Mouse (Mus musculus): ENCODE data around the gene Kif26b. TPM values are rescaled to one million over a fixed set of nuclear protein-coding genes. Genes with fewer than 3 reads are reported as not detected.

Gene Kif26b
- polyA plus RNA-seq, 1 experiment from 2014 or later = 0.05 TPM

DNA sequence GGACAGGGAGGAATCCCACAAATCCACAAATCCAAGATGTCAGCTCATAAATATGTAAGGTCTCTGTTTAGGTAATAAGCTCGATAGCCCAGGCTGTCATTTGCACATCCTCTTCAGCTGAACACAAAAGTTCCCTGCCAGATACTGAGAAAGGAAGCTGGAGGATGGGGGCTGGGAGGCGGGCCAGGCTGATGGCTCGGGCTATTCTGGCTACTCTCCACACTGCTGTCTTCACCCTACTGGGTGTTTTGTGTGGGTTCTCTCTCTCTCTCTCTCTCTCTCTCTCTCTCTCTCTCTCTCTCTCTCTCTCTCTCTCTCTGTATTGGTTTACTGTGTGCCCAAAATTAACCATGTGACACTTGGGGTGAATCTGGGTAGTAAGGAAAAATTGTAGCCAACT, 274.2 kb downstream of the Kif26b start:
- Histone ChIP-seq H3K27ac (ENCODE audit: low read length) (no peak overlapping the region), H3K36me3 (ENCODE audit: control insufficient read depth, insufficient read depth) (no peaks in the 10 kb centered on the region), H3K4me2 (ENCODE audit: low read depth, low read length) (no peak overlapping the region), H3K9ac (ENCODE audit: low read depth, low read length) (no peak overlapping the region), H3K4me1 (ENCODE audit: control insufficient read depth, low read depth, low read length) (no peaks in the 10 kb centered on the region; the same call in 1 of the 2 replicates), H3K9me3 (replicated peaks; ENCODE audit: control insufficient read depth, low read length) (no peaks in the 10 kb centered on the region), H3K4me3 (ENCODE audit: low read depth, low read length) (no peak overlapping the region), H3K27me3 (ENCODE audit: control insufficient read depth, insufficient read depth, low read depth, low read length) (no peaks in the 10 kb centered on the region; the same call in 1 of the 2 replicates)
- no peak for ATAC-seq (ENCODE audit: low read depth)
- 25% methylated on average over 3 of the region's 3 CpGs for WGBS (ENCODE audit: insufficient replicate concordance)

DNA sequence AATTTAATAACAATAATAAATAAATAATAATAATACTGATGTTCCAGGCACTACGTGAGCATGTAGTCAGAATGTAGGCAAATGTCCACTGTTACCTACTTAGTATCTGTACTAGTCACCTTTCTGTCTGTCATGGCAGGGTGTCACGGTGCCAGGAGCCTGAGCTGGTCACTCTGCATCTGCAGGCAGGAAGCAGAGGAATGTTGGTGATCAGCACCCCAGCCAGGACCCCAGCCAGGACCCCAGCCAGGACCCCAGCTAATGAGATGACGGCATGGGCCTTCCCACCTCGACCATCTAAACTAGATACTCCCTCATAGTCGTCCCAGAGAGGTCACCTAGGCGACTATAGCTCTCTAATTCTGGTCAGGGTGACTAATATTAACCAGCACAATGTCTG, 288.6 kb downstream of the Kif26b start:
- Histone ChIP-seq H3K27me3 (ENCODE audit: control insufficient read depth, insufficient read depth, low read depth, low read length) (no peaks in the 10 kb centered on the region), H3K9ac (ENCODE audit: low read depth, low read length) (no peak overlapping the region), H3K4me3 (ENCODE audit: low read depth, low read length) (no peak overlapping the region), H3K36me3 (ENCODE audit: control insufficient read depth, insufficient read depth) (no peaks in the 10 kb centered on the region), H3K27ac (ENCODE audit: low read length) (no peak overlapping the region), H3K4me2 (ENCODE audit: low read depth, low read length) (no peak overlapping the region), H3K9me3 (replicated peaks; ENCODE audit: control insufficient read depth, low read length) (no peaks in the 10 kb centered on the region), H3K4me1 (ENCODE audit: control insufficient read depth, low read depth, low read length) (no peaks in the 10 kb centered on the region)
- 55% methylated on average over 6 of the region's 6 CpGs for WGBS (ENCODE audit: insufficient replicate concordance)
- no peak for ATAC-seq (ENCODE audit: low read depth)

DNA sequence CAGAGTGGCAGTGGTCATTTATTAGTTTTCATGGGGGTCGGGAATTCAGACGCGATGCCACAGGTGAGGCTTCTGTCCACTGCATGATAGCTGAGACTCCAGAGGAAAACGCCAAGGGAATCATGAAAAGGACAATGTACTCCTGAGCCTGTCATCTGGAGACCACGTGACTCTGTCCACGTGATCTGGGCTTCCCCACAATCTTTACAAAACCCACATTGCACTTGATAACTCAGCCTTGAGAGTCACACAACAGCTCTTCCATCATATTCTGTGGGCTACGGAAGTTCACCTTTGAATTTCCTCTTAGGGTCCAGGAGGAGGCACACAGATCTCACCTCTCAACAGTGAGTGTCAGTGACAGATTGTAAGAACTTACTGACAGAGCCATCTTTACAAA, 290.1 kb downstream of the Kif26b start:
- H3K27me3 ChIP-seq (ENCODE audit: control insufficient read depth, insufficient read depth, low read depth, low read length) = no peaks in the 10 kb centered on the region
- no peaks in the 10 kb centered on the region for H3K9me3 ChIP-seq (replicated peaks; ENCODE audit: control insufficient read depth, low read length)
- H3K36me3 ChIP-seq (ENCODE audit: control insufficient read depth, insufficient read depth) = no peaks in the 10 kb centered on the region
- H3K9ac ChIP-seq (ENCODE audit: low read depth, low read length) = no peak overlapping the region
- no peak overlapping the region for H3K27ac ChIP-seq (ENCODE audit: low read length)
- no peak overlapping the region for H3K4me3 ChIP-seq (ENCODE audit: low read depth, low read length)
- H3K4me1 ChIP-seq (ENCODE audit: control insufficient read depth, low read depth, low read length) = no peaks in the 10 kb centered on the region
- no peak overlapping the region for H3K4me2 ChIP-seq (ENCODE audit: low read depth, low read length)
- 57% methylated on average over 7 of the region's 7 CpGs for WGBS (ENCODE audit: insufficient replicate concordance)
- no peak for ATAC-seq (ENCODE audit: low read depth)

DNA sequence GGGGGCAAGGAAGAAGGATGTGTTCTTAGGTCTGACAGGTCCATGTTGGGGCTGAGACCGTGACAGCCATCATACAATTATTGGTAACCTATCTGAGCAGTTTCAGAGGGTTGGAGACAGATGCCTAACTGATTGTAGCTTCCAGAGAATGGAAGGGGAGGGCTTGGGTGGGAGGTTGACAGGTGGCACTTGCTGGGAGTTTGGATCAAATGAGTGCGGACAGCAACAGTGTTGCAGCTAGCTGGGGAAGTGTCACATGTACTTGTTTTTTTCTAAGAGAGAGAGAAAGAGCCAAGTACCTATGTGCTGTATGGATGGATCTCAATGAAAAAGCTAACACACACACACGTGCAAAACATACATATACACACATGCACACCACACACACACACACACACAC, 291.2 kb downstream of the Kif26b start:
- Histone ChIP-seq H3K9me3 (replicated peaks; ENCODE audit: control insufficient read depth, low read length) (no peaks in the 10 kb centered on the region), H3K4me3 (ENCODE audit: low read depth, low read length) (no peak overlapping the region), H3K27ac (ENCODE audit: low read length) (no peak overlapping the region), H3K4me2 (ENCODE audit: low read depth, low read length) (no peak overlapping the region), H3K36me3 (ENCODE audit: control insufficient read depth, insufficient read depth) (no peaks in the 10 kb centered on the region), H3K27me3 (ENCODE audit: control insufficient read depth, insufficient read depth, low read depth, low read length) (no peaks in the 10 kb centered on the region), H3K9ac (ENCODE audit: low read depth, low read length) (no peak overlapping the region), H3K4me1 (ENCODE audit: control insufficient read depth, low read depth, low read length) (no peaks in the 10 kb centered on the region)
- WGBS (ENCODE audit: insufficient replicate concordance) = 58% methylated on average over 3 of the region's 3 CpGs
- ATAC-seq (ENCODE audit: low read depth) = no peak

DNA sequence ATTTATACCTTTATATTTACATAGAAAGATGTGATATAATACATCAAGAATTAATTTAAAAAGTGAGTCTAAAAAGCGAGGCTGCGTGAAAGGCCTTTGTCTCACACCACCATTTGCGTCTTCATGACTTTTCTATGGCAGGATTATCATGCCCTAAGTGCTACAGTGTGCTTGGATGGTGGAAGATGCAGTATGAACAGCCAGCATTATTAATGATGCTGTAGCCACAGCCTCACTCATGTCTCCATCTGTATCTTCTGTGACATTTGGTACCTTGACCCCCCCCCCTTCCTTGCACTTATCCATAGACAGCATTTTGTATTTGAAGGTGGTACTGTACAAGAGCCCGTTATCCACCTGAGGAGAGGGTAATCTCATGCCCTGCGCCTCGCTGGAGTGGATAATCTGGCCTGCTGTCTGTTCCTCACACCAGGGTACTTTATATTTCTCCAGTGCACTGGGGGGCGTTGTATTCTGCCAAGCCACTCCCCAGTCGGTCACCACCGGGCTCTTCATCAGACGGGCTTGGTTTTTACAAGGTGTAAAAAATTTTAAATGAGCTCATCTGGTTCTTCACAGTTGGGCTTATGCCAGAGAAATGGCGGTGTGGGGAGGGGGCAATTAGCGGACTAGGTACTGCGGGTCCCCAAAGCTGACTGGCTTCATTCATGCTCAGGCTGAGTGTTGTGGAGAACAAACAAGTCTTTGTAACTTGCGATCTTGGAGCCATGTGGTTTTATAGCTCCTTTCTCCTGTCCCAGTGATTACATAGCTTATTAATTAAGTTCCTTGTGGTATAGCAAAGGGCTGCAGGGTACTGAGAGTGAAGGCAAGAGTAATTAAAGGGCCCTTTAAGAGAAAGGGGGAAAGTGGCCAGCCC, 291.9 kb downstream of the Kif26b start:
- Histone ChIP-seq H3K9ac (ENCODE audit: low read depth, low read length) (no peak overlapping the region), H3K9me3 (replicated peaks; ENCODE audit: control insufficient read depth, low read length) (no peaks in the 10 kb centered on the region), H3K36me3 (ENCODE audit: control insufficient read depth, insufficient read depth) (no peaks in the 10 kb centered on the region), H3K27me3 (ENCODE audit: control insufficient read depth, insufficient read depth, low read depth, low read length) (no peaks in the 10 kb centered on the region), H3K4me1 (ENCODE audit: control insufficient read depth, low read depth, low read length) (no peaks in the 10 kb centered on the region), H3K4me2 (ENCODE audit: low read depth, low read length) (no peak overlapping the region), H3K27ac (ENCODE audit: low read length) (no peak overlapping the region), H3K4me3 (ENCODE audit: low read depth, low read length) (no peak overlapping the region)
- no peak for ATAC-seq (ENCODE audit: low read depth)
- 67% methylated on average over 14 of the region's 14 CpGs for WGBS (ENCODE audit: insufficient replicate concordance)

DNA sequence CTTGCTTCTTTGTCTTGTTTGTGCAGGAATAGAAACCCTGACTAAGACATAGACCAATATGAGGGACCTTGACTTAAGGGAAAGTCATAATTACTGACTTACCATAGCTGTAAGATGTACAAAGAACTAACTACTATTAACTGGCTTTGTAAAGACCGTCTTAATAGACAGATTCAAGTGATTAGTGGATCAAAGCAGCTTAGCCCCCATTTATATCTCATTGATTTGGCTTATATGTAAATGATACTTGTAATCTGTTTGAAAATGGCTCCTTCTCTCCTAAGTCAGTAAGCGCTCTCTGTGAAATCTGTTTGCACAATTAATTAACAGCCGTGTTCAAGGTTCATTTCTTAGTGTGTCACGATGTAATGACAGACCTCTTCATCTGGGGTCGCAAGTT, 295.9 kb downstream of the Kif26b start:
- no peak overlapping the region for H3K9ac ChIP-seq (ENCODE audit: low read depth, low read length)
- no peak for ATAC-seq (ENCODE audit: low read depth)
- no peaks in the 10 kb centered on the region for H3K27me3 ChIP-seq (ENCODE audit: control insufficient read depth, insufficient read depth, low read depth, low read length)
- no peak overlapping the region for H3K4me2 ChIP-seq (ENCODE audit: low read depth, low read length)
- no peak overlapping the region for H3K4me3 ChIP-seq (ENCODE audit: low read depth, low read length)
- no peaks in the 10 kb centered on the region for H3K36me3 ChIP-seq (ENCODE audit: control insufficient read depth, insufficient read depth)
- WGBS (ENCODE audit: insufficient replicate concordance) = 62% methylated on average over 5 of the region's 5 CpGs
- no peaks in the 10 kb centered on the region for H3K4me1 ChIP-seq (ENCODE audit: control insufficient read depth, low read depth, low read length)
- H3K9me3 ChIP-seq (replicated peaks; ENCODE audit: control insufficient read depth, low read length) = no peaks in the 10 kb centered on the region
- no peak overlapping the region for H3K27ac ChIP-seq (ENCODE audit: low read length)

DNA sequence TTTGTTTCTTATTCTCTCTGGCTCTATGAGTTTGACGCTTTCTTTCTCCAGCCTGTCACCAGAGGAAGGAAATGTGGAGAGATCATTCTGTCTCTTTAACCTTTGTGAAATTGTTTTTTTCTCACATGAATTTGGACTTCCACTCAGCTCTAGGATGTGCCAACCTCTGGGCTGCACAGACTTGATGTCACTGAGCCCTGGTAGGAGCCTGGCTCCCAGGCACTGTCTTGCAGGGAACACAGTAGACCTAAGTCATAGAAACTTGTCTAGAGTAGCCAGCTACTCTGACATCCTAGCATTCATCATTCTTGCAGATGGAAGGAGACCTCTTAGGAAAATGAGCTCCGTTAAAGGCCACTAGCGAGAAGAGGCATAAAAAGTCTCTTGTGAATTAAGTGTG, 298.3 kb downstream of the Kif26b start:
- no peak for ATAC-seq (ENCODE audit: low read depth)
- no peak overlapping the region for H3K4me2 ChIP-seq (ENCODE audit: low read depth, low read length)
- no peak overlapping the region for H3K27ac ChIP-seq (ENCODE audit: low read length)
- H3K27me3 ChIP-seq (ENCODE audit: control insufficient read depth, insufficient read depth, low read depth, low read length) = no peaks in the 10 kb centered on the region
- 67% methylated on average over 3 of the region's 3 CpGs for WGBS (ENCODE audit: insufficient replicate concordance)
- H3K9me3 ChIP-seq (replicated peaks; ENCODE audit: control insufficient read depth, low read length) = no peaks in the 10 kb centered on the region
- no peaks in the 10 kb centered on the region for H3K4me1 ChIP-seq (ENCODE audit: control insufficient read depth, low read depth, low read length)
- no peak overlapping the region for H3K9ac ChIP-seq (ENCODE audit: low read depth, low read length)
- H3K4me3 ChIP-seq (ENCODE audit: low read depth, low read length) = no peak overlapping the region
- no peaks in the 10 kb centered on the region for H3K36me3 ChIP-seq (ENCODE audit: control insufficient read depth, insufficient read depth)

DNA sequence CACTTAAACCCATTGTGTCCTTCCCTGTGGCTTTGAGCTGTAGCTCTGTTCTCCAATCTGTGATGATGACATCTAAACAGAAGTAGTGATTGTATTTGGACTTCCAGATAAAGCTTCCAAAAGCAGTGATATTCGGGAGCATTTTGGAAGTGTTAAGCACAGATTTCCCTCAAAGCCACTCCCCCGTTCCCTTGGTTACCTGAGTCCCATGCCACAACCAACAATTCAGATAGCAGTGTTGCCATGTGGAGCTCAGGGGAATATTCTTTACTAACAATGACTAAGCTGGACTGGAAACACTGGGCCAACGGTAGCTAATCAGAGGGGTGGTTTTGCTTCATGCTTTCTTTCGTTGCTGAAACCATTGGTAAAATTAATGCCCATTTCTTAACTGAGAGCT, 300.5 kb downstream of the Kif26b start:
- 66% methylated on average over 4 of the region's 4 CpGs for WGBS (ENCODE audit: insufficient replicate concordance)
- no peak for ATAC-seq (ENCODE audit: low read depth)
- Histone ChIP-seq H3K4me2 (ENCODE audit: low read depth, low read length) (no peak overlapping the region), H3K4me1 (ENCODE audit: control insufficient read depth, low read depth, low read length) (no peaks in the 10 kb centered on the region), H3K27me3 (ENCODE audit: control insufficient read depth, insufficient read depth, low read depth, low read length) (no peaks in the 10 kb centered on the region), H3K4me3 (ENCODE audit: low read depth, low read length) (no peak overlapping the region), H3K36me3 (ENCODE audit: control insufficient read depth, insufficient read depth) (no peaks in the 10 kb centered on the region), H3K9me3 (replicated peaks; ENCODE audit: control insufficient read depth, low read length) (no peaks in the 10 kb centered on the region), H3K27ac (ENCODE audit: low read length) (no peak overlapping the region), H3K9ac (ENCODE audit: low read depth, low read length) (no peak overlapping the region)

DNA sequence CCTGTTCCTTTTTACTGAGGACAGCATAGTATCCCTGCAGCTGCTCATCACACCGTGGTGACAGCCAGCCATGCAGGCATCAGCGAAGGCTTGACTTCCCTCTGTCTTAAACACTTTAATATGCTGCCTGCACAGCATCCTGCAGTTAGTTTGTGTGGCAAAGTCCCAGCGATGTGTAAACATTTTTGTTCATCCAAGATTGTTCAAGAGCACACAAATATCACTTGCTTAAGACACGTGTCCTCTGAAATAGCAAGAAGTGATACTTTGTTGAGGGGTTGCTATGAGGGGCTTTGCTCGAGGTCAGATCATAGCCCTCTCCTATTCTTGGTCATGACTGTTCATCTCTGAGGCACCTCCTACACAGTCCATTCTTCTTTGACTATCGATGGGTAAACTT, 303.6 kb downstream of the Kif26b start:
- WGBS (ENCODE audit: insufficient replicate concordance) = 55% methylated on average over 6 of the region's 6 CpGs

More for the DNA sequence above, 303.6 kb downstream of the Kif26b start:
- Histone ChIP-seq H3K4me1 (ENCODE audit: control insufficient read depth, low read depth, low read length) (no peaks in the 10 kb centered on the region), H3K27ac (ENCODE audit: low read length) (no peak overlapping the region), H3K4me3 (ENCODE audit: low read depth, low read length) (no peak overlapping the region), H3K4me2 (ENCODE audit: low read depth, low read length) (no peak overlapping the region), H3K9ac (ENCODE audit: low read depth, low read length) (no peak overlapping the region), H3K27me3 (ENCODE audit: control insufficient read depth, insufficient read depth, low read depth, low read length) (no peaks in the 10 kb centered on the region), H3K36me3 (ENCODE audit: control insufficient read depth, insufficient read depth) (no peaks in the 10 kb centered on the region), H3K9me3 (replicated peaks; ENCODE audit: control insufficient read depth, low read length) (no peaks in the 10 kb centered on the region)
- ATAC-seq (ENCODE audit: low read depth) = no peak

All from liver, embryonic 16.5 days (tissue).